Mouse (Mus musculus) R1 (cell line): ENCODE measurements around the gene Scn10a.

Experiments
- DNase-seq: peaks from one replicate; pipeline ENCODE4 v3.0.0-alpha.2; 2018; ENCODE audit warnings: low read depth, low spot score

Scn10a gene

GRCm38 (mm10) chr9:119719222-119719621, at the start of gene Scn10a:
TSS of gene Scn10a (minus strand) at chr9:119719322.
- no peak for DNase-seq

DNA sequence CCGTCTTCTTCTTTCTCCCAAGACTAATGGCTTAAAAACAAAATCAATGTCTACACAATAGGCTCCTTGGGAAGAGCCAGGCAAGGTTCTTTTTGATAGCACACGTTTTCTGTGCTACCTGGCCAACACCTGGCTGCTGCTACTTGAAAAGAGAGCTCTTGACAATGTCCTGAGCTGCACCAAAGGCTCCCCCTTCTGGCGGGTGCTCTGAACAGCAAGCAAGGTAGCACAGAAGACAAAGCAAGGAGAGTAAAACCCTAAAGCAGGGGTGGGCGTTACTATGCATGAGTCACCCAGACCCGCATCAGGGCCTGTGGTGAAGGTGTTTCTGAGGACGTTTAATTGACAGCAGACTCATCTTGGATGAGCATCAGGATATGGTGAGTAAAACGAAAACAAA, 49.5 kb upstream of the Scn10a start:
- DNase-seq: peak; percentile 83

GRCm38 (mm10) chr9:119760226-119760625, 41.1 kb upstream of the Scn10a start:
- peak; percentile 45 for DNase-seq

DNA sequence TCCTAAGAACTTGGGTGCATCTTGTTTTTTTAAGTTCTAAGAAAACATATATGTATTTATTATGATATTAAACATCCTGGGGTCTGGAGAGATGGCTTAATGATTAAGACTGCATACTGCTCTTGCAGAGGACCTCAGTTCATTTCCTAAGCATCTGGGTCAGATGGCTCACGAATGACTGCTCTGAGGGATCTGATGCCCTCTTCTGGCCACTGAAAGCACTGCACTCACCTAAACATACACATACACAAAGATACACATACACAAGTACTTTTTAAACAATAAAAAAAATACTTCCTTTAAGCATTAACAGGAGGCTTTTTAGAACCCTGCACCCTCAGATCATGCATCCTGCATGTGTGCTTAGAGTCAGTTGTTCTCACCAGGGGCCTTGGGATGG, 40.3 kb upstream of the Scn10a start:
- peak; percentile 49 for DNase-seq

GRCm38 (mm10) chr9:119751507-119751906, 32.4 kb upstream of the Scn10a start:
- DNase-seq: peak; percentile 55

DNA sequence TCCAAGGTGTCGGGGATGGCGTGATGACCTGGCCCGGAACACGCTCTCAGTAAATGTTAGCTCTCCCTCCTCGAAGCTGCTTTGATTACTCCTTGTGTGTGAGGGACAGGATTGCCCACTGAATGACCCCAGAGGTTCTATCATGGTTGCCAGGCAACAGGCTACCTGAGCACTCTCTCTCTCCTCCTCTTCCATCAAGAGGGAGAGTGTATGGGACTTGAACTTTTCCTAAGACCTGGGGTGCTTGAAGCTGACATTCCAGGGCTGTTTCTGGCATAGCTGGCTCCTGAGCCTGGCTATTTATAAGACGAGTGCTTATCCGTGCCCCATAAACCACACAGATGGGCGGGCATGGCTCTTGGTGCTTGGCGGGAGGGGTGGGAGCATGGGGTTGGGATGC, 30.0 kb upstream of the Scn10a start:
- DNase-seq: no peak

DNA sequence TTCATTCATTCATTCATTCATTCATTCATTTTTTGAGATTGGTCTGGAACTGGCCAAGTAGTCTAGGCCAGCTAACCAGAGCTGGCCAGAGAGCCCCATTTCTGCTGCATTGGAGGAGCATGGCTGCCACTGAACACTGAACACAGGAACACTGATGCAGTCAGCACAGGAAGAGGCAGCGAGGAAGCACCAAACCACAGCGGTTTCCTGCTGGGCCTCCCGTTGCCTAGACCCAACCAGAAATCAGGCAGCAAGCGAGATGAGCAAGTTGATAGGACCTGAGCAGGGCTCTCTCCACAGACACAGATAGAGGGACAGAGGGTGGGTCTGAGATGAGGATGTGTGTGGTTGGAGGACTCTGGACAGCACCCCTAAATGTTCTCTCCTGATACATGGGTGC, 24.8 kb upstream of the Scn10a start:
- DNase-seq: no peak

DNA sequence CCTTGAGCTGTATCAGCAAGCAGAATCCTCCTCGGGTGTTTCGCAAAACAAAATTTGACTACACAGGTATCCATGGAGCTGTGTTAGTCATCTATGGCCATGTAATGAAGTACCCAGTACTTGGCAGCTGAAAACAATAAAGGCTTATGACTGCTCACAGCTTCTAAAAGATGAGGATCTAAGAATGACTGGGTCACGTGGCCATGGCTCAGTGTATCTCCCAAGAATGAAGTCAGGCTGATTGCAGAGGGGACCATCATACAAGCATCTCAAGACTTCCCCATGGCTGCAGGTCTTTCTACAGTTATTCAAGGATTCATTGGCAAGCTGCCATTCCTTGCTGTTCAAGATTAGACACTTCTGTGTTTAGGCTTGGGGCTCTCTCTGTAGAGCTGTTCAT, 24.2 kb upstream of the Scn10a start:
- DNase-seq: no peak

- no peak for DNase-seq
Measured at GRCm38 (mm10) chr9:119741101-119741786, 22.1 kb upstream of the Scn10a start.

DNA sequence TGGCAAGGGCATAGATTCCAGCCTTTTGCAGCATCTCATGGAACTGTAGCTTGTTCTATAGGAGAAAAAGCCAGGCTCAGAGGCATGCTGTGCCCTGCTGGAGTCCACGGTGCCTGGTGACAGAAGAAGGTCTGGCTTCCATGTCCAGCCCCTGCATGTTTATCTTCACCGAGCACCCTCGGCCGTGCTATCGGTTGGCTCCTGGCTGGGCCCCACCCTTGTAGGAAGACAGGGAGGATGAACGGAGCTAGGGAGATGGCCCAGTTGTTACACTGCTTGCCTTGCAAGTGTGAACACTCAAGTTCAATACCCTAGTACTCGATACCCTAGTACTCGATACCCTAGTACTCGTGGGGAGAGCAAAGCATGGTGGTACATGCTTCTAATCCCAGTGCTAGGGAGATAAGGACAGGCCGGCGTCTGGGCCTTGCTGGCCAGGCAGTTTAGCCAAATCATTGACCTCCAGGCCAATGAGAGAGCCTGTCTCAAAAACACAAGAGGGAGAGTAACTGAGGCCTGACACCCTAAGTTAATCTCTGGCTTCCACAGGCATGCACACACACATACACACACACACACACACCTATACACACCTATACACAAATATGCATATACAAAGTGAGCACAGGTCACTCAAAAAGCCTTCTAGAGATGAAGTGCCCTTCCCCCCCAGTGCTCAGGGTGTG, 9.4 kb upstream of the Scn10a start:
- DNase-seq: no peak

DNA sequence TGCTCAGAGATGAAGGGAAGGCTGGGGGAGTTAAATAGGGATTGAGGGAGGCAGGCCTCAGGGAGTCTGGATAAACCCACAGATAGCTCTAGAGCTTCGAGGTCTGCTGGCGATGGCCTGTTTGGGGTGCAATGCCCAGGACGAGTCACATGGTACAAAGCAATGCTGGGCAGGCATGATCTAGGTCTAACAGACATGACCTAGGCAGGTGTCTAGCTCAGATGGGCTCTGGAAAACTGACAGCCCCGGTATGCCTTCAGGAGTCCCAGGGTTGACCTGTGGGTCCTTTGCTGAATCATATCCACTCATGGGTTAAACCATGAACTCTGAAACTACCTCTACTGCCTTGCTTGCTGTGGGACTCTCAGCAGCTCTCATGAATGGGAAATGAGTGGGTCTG, 7.9 kb upstream of the Scn10a start:
- DNase-seq: no peak

DNA sequence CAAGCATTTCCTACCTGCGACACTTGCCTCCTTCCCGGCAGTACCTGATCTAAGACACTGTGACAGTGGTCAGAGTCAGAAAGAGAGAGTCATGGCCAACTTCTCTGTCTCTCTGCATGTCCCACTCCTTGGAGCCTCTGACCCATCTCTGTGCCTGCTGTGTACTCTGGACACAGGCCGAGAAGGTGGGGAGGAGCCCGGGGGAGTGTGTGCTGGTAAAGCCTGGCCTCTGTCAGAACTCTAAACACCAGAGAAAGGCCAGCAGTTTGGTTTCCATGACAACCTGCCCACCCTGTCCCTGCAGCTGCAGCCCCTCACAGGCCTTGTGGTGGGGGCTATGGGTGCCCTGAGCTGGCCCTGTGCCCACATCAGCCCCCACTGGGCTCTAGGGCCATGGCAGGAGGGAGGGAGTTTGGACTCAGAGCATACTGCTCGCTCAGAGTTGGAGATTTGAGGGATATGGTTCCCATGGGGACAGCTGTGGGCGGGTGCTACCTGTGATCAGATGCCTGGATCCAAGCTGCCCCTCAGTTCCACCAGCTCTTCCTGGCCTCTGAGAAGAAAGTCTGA, 6.3 kb upstream of the Scn10a start:
- no peak for DNase-seq

DNA sequence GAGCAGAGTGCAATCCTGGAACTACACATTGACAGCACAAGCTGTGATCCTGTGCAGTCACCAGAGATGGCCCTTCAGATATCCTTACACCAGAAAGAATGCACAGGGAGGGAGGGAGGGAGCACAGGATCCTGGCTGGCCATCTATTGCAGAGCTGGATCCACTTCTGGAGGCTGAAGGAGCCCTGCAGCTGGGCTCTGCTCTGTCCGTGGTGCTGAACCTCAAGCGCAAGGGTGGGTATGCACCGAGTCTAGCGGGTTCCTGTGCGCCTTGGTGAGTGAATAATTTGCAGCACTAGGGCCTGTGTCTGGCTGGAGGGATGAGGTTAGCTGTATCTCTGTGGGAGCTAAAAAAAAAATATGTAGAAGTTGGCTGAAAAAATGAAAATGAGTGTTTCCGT, 12.4 kb downstream of the Scn10a start:
- DNase-seq: peak; percentile 64

DNA sequence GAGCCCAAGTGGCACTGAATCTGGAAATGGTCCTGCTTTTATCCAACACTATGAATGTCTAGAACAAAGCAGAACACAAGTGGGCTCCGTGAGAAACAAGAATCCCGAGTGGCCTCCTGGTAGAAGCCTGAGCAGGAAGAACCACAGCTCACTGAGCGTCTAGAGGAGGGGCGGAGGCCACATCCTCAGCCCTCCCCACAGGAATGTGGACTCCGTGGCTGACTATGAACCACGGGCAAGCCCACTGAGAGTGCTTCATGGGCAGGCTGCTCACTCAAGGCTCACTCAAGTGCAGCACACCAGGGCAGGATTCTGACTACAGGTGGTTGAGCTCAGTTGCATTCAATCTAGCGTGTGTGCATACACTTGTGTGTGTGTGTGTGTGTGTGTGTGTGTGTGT, 27.6 kb downstream of the Scn10a start:
- DNase-seq: peak; percentile 22

DNA sequence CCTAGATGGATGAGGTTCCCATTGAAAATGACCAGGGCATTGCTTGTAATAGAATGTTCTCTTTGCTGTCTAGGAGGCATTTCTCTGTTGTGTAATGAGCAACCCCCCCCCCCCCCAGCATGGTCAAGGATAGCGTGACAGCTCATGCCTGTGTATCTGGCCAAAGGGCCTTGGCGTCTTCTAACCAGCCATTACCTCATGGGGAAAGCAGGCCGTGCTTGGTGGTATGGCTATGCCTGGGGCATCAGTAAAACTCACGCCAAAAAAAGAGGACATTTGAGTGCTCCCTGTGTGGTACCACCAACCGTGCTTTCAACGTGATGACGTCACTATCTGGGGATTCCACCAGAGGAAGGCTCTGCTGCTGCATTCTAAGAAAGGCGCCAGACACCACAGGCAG, 28.1 kb downstream of the Scn10a start:
- DNase-seq: no peak

- no peak for DNase-seq
Measured at GRCm38 (mm10) chr9:119687893-119688292, 31.2 kb downstream of the Scn10a start.

DNA sequence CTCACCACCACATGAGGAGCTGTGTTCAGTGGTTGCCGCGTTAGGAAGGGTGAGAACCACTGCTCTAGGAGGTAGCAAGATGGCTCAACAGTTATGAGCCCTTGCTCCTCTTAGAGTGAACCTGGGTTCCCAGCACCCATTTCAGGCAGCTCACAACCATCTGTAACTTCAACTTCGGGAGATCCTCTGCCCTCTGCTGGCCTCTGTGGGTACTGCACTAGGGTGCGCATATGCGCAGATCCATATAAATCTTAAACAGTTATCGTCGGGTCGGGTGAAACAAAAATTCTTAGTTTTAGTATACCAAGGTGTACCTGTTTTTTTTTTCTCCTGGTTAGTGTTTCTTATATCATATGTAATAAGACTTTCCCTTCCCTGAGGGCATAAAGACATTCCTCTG, 32.9 kb downstream of the Scn10a start:
- DNase-seq: peak; percentile 60

DNA sequence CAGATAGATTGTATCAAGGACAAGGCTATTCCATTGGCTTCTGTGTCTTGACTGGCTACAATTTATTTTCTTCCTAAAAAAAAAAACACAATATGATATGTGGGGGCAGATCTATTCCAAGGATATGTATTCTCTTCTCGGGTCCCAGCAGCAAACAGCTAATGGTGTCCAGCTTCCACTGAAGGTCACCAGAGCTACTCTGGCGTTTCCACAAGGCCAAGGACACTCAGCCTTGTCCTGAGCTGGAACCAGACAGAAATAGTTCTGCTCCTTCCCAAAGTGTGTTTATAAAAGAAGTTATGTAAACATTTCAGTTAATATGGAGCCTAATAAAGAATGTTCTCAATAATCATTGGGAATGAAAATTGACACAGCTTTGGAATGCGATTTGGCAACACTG, 38.2 kb downstream of the Scn10a start:
- no peak for DNase-seq

DNA sequence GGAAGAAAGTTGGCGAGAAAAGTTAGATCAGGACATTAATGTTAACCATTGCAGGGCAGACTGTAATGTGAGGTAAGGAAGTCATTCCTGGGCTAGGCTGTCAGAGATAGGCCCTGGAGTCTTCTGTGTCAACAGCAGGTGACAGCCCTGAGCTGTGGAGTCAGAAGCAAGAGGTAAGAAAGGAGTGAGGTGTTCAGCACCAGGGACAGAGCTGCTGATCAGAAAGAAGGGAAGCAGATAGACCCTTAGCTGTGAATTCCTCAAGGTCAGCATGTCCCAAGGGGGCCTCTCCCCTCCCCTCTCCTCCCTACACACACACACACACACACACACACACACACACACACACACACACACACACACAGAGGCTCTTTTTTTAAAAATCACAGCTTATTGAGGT, 55.0 kb downstream of the Scn10a start:
- peak; percentile 32 for DNase-seq

DNA sequence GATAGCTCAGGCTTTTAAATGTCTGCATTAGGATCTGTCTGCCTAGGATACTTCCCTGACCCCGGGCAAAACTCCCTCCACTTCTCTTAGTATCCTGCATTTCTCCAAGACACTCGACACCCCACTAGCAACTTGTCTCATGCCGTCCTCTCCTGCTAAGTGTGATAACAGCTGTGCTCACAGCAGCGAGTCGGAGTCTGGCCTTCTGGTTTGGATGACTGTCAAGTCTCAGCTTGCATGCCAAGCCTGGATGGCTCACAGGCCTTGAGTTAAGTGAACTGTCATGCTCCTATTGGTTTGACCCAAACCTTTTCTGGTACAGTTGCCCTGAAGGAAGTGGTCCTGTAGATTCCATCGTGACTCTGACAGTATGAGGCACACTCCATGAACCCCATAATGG, 63.0 kb downstream of the Scn10a start:
- DNase-seq: no peak

- DNase-seq: no peak
Measured at GRCm38 (mm10) chr9:119653758-119654157, 65.4 kb downstream of the Scn10a start.

DNA sequence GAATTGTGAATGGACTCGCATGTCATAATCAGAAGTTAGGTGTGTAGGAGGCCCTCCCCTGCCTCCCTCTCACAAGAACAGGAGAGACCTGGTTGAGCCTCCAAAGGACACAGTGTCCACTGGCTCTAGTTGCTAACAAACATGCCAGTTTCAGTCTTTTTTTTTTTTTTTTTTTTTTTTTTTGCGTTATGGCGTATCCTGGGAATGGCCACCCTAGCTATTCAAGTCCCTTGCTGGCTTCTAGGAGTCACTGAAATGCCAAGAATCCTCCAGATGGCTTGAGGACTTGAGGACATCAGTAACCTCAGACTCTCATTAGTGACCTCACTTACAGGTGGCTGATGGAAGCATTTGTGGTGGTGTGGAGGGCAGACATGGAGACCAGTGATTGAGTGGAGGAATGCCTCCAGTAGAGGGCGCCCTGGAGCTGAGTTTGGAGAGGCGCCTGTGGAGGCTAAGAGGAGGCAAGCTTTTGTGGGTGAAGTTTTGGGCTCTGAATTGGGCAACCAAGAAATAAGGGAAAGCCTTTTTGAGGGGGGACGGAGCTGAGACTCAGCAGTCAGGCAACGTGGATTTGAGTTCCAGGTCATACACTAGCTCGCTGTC, 72.1 kb downstream of the Scn10a start:
- DNase-seq: peak; percentile 77

- peak; percentile 86 for DNase-seq
Measured at GRCm38 (mm10) chr9:119641985-119642384, 77.1 kb downstream of the Scn10a start.
